Mouse (Mus musculus) lung, postnatal 0 days (tissue): ENCODE results near the gene Gm9918.

Experiments used
- CTCF ChIP-seq: IDR thresholded peaks from 2 replicates; pipeline ENCODE4 v1.5.1; 2016; ENCODE audit warnings: antibody characterized with exemption, mild to moderate bottlenecking
- EP300 ChIP-seq: IDR thresholded peaks from 2 replicates; pipeline ENCODE4 v1.6.1; 2016; ENCODE audit warnings: antibody characterized with exemption, mild to moderate bottlenecking, control low read depth

- TF ChIP-seq CTCF (no peak), EP300 (peak; percentile 91)
Measured at GRCm38 (mm10) chr15:102240607-102241006, 29.8 kb upstream of the Gm9918 start.
